Mouse (Mus musculus): ENCODE measurements around the gene Nr2f2. TPM values are rescaled to one million over a fixed set of nuclear protein-coding genes. Genes with fewer than 3 reads are reported as not detected.
A peak's percentile ranks its signal among the peaks of the same experiment; 100 is the strongest.

The Nr2f2 gene
- polyA plus RNA-seq, 1 experiment, result 231 TPM

GRCm38 (mm10) chr7:70368268-70368655 is 1.7 kb upstream of the Nr2f2 start:
- no peak for DNase-seq
- 0 out of 2 replicates have a peak, but pooled peaks cover 3% of the 10 kb centered on the region for H3K4me1 ChIP-seq (ENCODE audit: control insufficient read depth, insufficient read depth, low read length)
- TF ChIP-seq POLR2A (IDR thresholded peaks at IDR 0.05; ENCODE audit: borderline replicate concordance, extremely low read depth, low read depth, low read length) (no peak), CTCF (IDR thresholded peaks at IDR 0.05; ENCODE audit: insufficient read depth, low read length) (no peak)
- WGBS, result 56% methylated on average over 6 of the region's 6 CpGs
- H3K4me3 ChIP-seq (replicated peaks; ENCODE audit: extremely low read depth, low read depth, low read length), result no peak overlapping the region

DNA sequence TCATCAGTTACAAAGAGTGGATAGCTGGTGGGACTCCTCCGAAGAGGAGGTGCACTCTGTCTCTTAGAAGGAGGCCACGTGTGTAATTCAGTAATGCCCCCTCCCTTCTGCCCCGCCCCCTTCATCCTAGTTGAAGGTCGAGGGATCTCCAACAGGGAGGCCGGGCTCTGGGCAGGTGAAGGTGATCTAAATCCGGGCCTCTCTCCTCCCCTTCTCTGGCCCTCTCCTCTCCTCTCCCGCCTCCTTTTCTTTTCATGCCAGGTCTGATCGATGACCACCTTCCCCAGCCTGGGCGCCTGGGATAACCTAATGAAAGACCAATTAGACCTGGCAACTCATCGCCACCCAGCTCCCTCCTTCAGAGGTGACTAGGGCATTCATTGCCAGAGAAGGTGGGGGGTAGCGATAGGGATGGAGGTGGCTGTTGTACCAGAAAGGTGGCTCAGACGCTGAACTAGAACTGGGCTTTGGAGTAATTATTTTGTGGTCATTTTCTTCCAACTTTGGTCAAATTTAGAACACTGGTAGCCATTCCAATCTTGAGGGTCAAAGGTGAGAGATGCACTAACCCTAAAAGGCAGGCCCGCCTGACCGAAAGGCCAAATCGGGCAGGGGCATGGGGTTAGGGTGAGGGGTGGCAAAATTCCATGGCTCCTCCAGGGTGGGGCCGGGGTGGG is 1.2 kb upstream of the Nr2f2 start:
- DNase-seq, result peak; percentile 36
- Histone ChIP-seq H3K4me1 (ENCODE audit: control insufficient read depth, insufficient read depth, low read length) (0 out of 2 replicates have a peak, but pooled peaks cover 3% of the 10 kb centered on the region), H3K4me3 (replicated peaks; ENCODE audit: extremely low read depth, low read depth, low read length) (no peak overlapping the region)
- TF ChIP-seq CTCF (IDR thresholded peaks at IDR 0.05; ENCODE audit: insufficient read depth, low read length) (no peak), POLR2A (IDR thresholded peaks at IDR 0.05; ENCODE audit: borderline replicate concordance, extremely low read depth, low read depth, low read length) (no peak)
- 50% methylated on average over 16 of the region's 16 CpGs for WGBS

DNA sequence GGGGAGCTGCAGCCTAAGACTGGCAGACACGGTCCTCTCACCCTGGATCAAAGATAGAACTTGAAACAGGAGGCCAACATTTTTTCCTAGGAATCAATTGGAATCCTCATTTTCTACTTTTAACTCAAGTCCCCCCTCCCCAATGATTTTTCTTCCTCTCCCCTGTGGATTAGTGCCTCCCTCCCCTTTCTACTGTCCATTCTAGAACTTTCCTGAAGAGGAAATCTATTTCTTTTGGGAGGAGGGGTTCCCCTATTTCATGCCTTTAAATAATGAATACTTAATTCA is 217 bp upstream of the Nr2f2 start:
- 32% methylated on average over 1 of the region's 1 CpGs for WGBS
- Histone ChIP-seq H3K4me3 (replicated peaks; ENCODE audit: extremely low read depth, low read depth, low read length) (peak overlapping the region; percentile 53), H3K4me1 (ENCODE audit: control insufficient read depth, insufficient read depth, low read length) (0 out of 2 replicates have a peak, but pooled peaks cover 3% of the 10 kb centered on the region)
- no peak for DNase-seq
- no peak for TF ChIP-seq CTCF (IDR thresholded peaks at IDR 0.05; ENCODE audit: insufficient read depth, low read length)
- no peak for TF ChIP-seq POLR2A (IDR thresholded peaks at IDR 0.05; ENCODE audit: borderline replicate concordance, extremely low read depth, low read depth, low read length)

DNA sequence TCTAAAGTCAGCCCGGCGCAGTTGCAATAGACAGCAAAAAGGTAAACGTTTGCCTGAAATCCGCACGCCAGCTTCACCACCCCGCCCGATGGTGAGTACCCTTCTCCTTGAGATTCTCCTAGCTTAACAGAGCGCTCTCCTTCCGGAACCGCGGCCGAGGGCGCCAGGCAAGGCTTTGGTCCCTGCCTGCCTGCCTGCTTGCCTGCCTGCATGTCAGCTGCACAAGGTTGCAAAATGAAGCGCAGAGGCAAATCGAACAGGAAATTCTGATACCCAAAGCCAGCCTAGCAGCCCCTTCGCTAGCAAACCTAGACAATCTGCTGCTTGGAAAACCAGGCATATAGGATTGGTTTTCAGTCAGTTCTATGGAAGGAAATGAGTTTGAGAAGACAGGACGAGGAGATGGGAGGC is 1.1 kb downstream of the Nr2f2 start:
- Histone ChIP-seq H3K4me3 (replicated peaks; ENCODE audit: extremely low read depth, low read depth, low read length) (peak overlapping the region; percentile 53), H3K4me1 (ENCODE audit: control insufficient read depth, insufficient read depth, low read length) (0 out of 2 replicates have a peak, but pooled peaks cover 3% of the 10 kb centered on the region)
- TF ChIP-seq CTCF (IDR thresholded peaks at IDR 0.05; ENCODE audit: insufficient read depth, low read length) (no peak), POLR2A (IDR thresholded peaks at IDR 0.05; ENCODE audit: borderline replicate concordance, extremely low read depth, low read depth, low read length) (peak; percentile 29; the same call in 1 of the 2 replicates)
- under 1% methylated on average over 17 of the region's 17 CpGs for WGBS
- peak; percentile 57 for DNase-seq

DNA sequence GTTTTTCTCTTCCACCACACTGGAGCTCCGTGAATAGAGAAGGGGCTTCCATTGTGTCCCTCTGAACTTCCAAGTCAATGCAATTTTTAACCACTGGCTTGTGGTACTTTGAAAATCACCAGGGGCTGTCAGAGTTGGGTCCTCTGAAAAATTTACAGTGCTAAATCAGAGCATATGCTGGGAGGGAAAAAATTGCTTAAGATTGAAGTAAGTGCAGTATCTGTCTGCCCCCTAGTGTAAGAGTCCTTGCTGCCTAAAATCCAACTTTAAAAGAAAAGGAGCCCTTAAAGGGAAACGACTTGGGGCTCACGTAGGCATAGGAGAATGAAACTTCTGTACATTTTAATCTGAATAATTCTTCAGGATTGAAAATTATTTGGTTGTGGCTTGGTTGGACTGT is 1.7 kb downstream of the Nr2f2 start:
- WGBS, result 4% methylated on average over 3 of the region's 3 CpGs

GRCm38 (mm10) chr7:70363351-70363750 is 3.2 kb downstream of the Nr2f2 start:
- H3K4me1 ChIP-seq (ENCODE audit: control insufficient read depth, insufficient read depth, low read length), result no peaks in the 10 kb centered on the region
- TF ChIP-seq CTCF (IDR thresholded peaks at IDR 0.05; ENCODE audit: insufficient read depth, low read length) (no peak), POLR2A (IDR thresholded peaks at IDR 0.05; ENCODE audit: borderline replicate concordance, extremely low read depth, low read depth, low read length) (no peak)
- 66% methylated on average over 4 of the region's 4 CpGs for WGBS
- H3K4me3 ChIP-seq (replicated peaks; ENCODE audit: extremely low read depth, low read depth, low read length), result peak overlapping the region; percentile 38
- DNase-seq, result no peak

More for the DNA sequence above, 1.7 kb downstream of the Nr2f2 start:
- peak; percentile 21 for DNase-seq
- TF ChIP-seq POLR2A (IDR thresholded peaks at IDR 0.05; ENCODE audit: borderline replicate concordance, extremely low read depth, low read depth, low read length), result no peak
- TF ChIP-seq CTCF (IDR thresholded peaks at IDR 0.05; ENCODE audit: insufficient read depth, low read length), result no peak
- peak overlapping the region; percentile 44 for H3K4me3 ChIP-seq (replicated peaks; ENCODE audit: extremely low read depth, low read depth, low read length)
- H3K4me1 ChIP-seq (ENCODE audit: control insufficient read depth, insufficient read depth, low read length), result 0 out of 2 replicates have a peak, but pooled peaks cover 1% of the 10 kb centered on the region

DNA sequence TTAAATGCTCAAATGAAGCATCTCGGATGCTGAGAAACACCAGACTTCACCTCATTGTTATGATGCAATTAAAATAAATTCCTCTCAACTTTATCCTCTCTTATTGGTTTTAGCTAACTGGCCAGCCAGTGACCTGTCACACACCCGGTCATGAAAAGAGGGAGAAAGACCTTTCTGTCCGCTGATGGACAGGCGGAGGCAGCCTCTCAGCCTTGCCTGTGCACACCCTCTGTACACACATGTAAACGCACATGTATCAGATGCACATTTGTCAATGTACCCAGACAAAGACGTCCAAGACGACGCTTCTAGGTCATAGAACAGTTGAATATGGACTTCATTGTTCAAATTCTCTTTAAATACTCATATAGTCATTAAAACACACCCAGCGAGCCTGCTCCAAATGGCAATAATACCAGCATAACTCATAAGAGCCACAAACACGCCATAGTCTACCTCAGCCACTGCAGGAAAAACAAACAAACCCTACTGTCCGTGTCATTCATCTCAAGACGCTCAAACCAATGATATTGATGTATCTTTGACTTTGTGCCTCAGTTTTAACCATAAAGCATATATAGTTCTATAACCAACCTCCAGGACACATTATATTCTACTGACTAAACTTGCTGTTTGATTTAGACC is 3.9 kb downstream of the Nr2f2 start:
- H3K4me1 ChIP-seq (ENCODE audit: control insufficient read depth, insufficient read depth, low read length), result no peaks in the 10 kb centered on the region
- DNase-seq, result no peak
- H3K4me3 ChIP-seq (replicated peaks; ENCODE audit: extremely low read depth, low read depth, low read length), result peak overlapping the region; percentile 48
- WGBS, result 46% methylated on average over 12 of the region's 12 CpGs
- TF ChIP-seq CTCF (IDR thresholded peaks at IDR 0.05; ENCODE audit: insufficient read depth, low read length) (no peak), POLR2A (IDR thresholded peaks at IDR 0.05; ENCODE audit: borderline replicate concordance, extremely low read depth, low read depth, low read length) (no peak)

DNA sequence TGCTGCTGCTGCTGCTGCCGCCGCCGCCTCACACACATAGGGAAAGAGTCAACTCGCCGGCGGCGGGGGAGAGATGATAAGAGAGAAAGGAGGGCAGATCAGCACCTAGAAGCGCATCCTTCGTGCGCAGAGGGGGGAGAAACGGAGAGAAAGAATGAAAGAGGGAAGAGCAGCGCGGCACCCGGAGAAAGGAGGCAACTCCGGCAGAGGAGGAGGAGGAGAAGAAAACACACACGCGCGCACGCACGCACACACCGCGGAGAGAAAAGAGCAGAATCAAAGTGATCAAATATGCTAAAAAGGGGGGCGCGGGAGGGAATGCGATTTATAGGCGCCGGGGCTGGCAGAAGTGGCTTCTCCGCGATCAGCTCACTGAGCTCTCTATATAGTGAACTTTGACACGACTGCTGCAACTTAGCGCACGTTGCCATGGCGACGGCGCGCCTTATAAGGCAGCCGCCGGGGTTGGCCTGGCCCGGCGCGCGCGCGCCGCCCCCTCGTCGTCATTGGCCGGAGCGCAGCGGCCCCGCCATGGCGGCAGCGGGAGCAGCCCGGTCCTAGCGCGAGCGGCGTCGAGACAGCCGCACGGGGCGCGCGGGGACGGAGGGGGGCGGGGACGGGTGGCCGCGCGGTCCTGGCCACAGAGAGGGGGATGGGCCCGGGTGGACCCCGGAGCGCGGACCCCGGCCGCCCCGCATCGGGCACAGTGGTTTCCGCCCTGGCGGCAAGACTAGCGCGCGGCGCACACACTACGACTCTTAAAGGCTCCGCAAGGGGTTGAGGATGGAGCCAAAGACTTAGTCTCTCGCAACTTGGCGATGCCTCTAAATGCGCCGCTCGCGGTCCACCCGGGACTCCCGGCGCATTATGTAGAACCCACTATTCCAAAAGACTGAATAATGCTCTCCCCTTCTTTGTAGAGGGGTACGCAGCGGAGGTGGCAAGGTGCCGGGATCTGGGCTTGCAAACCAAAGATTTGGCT is 4.9 kb downstream of the Nr2f2 start:
- no peak for TF ChIP-seq CTCF (IDR thresholded peaks at IDR 0.05; ENCODE audit: insufficient read depth, low read length)
- peak; percentile 84; the same call in 1 of the 2 replicates for TF ChIP-seq POLR2A (IDR thresholded peaks at IDR 0.05; ENCODE audit: borderline replicate concordance, extremely low read depth, low read depth, low read length)
- H3K4me3 ChIP-seq (replicated peaks; ENCODE audit: extremely low read depth, low read depth, low read length), result peak overlapping the region; percentile 96
- WGBS, result 1% methylated on average over 94 of the region's 98 CpGs
- H3K4me1 ChIP-seq (ENCODE audit: control insufficient read depth, insufficient read depth, low read length), result no peaks in the 10 kb centered on the region
- DNase-seq, result peak; percentile 88

Data from lung, adult 2 months (tissue).